Mouse (Mus musculus): ENCODE measurements around the gene Chst4. TPM values are rescaled to one million over a fixed set of nuclear protein-coding genes. Genes with fewer than 3 reads are reported as not detected.
"Not testable (repeated sequence)": the region's sequence is repeated elsewhere in the genome, so short reads cannot be mapped to it uniquely, and the experiment has no call there.

The Chst4 gene
- polyA plus RNA-seq, 1 experiment from 2014 or later: not detected

DNA sequence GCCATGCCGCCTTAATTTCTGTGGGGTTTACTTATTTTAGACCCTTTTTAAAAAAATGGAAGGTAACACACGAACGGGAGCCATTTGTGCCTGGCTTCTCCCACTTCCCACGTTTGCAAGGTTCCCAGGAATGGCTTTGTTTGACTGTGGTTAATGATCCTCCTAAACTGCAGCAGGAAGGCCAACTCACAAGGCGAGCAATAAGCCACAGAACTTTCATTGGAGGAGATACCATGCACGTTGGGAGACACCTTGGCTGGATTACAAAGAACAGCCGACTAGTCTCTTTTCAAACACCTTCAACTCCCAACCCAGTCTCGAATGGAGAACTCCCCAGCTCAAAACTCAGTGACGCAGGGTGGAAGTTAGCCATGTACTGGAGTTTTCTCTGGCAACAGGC is 24.6 kb upstream of the Chst4 start:
- ATAC-seq (ENCODE audit: low FRiP score, low TSS enrichment): no peak
- Histone ChIP-seq H3K4me2 (replicated peaks; ENCODE audit: low read depth, low read length) (no peak overlapping the region), H3K4me3 (ENCODE audit: low read length) (no peak overlapping the region), H3K9ac (ENCODE audit: low read depth, low read length) (no peak overlapping the region), H3K27me3 (ENCODE audit: control insufficient read depth, insufficient read depth, low read length) (no peaks in the 10 kb centered on the region; the same call in 1 of the 2 replicates), H3K4me1 (ENCODE audit: control insufficient read depth, insufficient read depth, low read length) (no peaks in the 10 kb centered on the region), H3K27ac (ENCODE audit: low read depth, low read length) (no peak overlapping the region), H3K9me3 (ENCODE audit: control insufficient read depth, low read length) (no peaks in the 10 kb centered on the region), H3K36me3 (ENCODE audit: control insufficient read depth, insufficient read depth, low read length) (no peaks in the 10 kb centered on the region)
- 63% methylated on average over 9 of the region's 9 CpGs for WGBS

DNA sequence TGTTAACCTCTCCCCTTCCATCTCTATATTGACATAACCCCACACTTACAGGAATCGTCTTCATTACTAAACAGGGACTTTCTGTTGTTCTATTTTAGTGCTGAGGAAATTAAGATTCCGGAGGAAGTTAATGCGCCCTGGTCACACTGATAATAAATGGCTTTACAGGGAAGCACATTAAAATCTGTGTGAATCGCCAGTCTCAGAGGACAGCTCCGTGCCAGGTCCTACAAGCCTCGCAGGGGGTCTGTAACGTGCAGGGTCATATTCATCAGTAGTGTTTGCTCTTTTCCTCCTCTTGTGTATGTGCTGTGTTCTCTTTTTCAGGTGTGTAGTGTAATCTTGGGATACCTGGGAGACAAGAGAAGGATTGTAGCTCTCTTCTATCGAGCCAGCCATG is 18.7 kb upstream of the Chst4 start:
- Histone ChIP-seq H3K27me3 (ENCODE audit: control insufficient read depth, insufficient read depth, low read length) (no peaks in the 10 kb centered on the region; the same call in 1 of the 2 replicates), H3K36me3 (ENCODE audit: control insufficient read depth, insufficient read depth, low read length) (no peaks in the 10 kb centered on the region), H3K27ac (ENCODE audit: low read depth, low read length) (no peak overlapping the region), H3K4me2 (replicated peaks; ENCODE audit: low read depth, low read length) (no peak overlapping the region), H3K4me3 (ENCODE audit: low read length) (no peak overlapping the region), H3K9me3 (ENCODE audit: control insufficient read depth, low read length) (no peaks in the 10 kb centered on the region), H3K4me1 (ENCODE audit: control insufficient read depth, insufficient read depth, low read length) (no peaks in the 10 kb centered on the region), H3K9ac (ENCODE audit: low read depth, low read length) (no peak overlapping the region)
- 70% methylated on average over 8 of the region's 8 CpGs for WGBS
- ATAC-seq (ENCODE audit: low FRiP score, low TSS enrichment): no peak

DNA sequence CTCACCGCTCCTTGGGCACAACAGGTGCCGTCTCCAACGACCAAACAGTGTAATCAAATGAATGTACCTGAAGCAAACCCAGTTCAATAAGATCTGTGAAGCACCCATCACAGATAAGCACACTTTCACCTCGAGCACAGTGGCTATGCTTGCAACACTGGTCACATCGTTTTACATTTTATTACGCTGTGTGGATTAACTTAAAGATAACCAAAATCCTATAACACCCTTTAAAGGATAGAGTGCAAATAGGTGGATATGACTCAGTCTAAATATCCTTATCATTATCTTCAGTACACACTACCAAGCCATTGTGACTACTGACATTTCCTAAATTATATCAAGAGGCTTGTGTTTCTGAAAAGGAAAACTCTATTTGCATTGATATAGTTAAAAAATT is 11.7 kb upstream of the Chst4 start:
- no peaks in the 10 kb centered on the region for H3K4me1 ChIP-seq (ENCODE audit: control insufficient read depth, insufficient read depth, low read length)
- H3K9me3 ChIP-seq (ENCODE audit: control insufficient read depth, low read length): no peaks in the 10 kb centered on the region
- H3K27ac ChIP-seq (ENCODE audit: low read depth, low read length): no peak overlapping the region
- no peak overlapping the region for H3K4me3 ChIP-seq (ENCODE audit: low read length)
- no peaks in the 10 kb centered on the region for H3K36me3 ChIP-seq (ENCODE audit: control insufficient read depth, insufficient read depth, low read length)
- no peak overlapping the region for H3K9ac ChIP-seq (ENCODE audit: low read depth, low read length)
- WGBS: 81% methylated on average over 6 of the region's 6 CpGs
- no peak for ATAC-seq (ENCODE audit: low FRiP score, low TSS enrichment)
- no peak overlapping the region for H3K4me2 ChIP-seq (replicated peaks; ENCODE audit: low read depth, low read length)
- H3K27me3 ChIP-seq (ENCODE audit: control insufficient read depth, insufficient read depth, low read length): no peaks in the 10 kb centered on the region

DNA sequence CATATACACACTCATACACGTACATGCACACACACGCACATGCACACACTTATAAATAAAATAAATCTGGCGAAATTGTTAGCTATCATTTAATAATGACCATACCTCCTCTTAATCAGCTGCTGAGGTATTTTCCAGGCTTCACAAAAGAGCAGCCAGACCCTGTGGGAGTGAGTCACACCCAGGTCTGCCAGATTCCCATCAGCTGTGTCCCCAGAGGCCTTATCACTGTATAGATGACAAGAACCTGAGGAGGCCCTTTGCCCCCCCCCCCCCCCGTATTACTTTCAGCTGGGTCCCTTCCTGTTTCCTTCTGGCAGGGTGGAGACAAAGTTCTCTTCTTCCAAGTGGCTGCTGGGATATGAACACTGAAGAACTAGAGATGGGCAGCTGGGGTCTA is 969 bp upstream of the Chst4 start:
- H3K27me3 ChIP-seq (ENCODE audit: control insufficient read depth, insufficient read depth, low read length): no peaks in the 10 kb centered on the region

DNA sequence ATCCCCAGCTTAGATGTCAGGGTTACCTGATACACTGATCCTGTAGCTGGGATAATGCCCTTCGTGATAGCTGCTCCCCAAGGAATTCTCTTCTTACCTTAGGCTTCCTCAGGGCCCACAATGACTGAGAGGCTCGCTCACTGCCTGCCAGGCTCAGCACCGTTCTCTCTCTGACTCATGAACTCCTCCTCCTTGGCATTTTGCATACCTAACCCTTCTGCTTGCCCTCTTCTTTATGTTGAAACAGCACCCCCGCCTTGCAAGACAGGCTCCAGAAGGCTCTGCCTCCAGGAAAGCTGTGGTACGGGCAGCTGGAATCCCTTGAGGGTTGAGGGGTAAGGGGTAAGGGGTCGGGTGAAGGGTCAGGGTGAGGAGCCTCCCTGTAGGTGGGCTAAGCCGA is 324 bp downstream of the Chst4 start:
- Histone ChIP-seq H3K36me3 (ENCODE audit: control insufficient read depth, insufficient read depth, low read length) (no peaks in the 10 kb centered on the region), H3K4me2 (replicated peaks; ENCODE audit: low read depth, low read length) (no peak overlapping the region), H3K9me3 (ENCODE audit: control insufficient read depth, low read length) (no peaks in the 10 kb centered on the region), H3K27ac (ENCODE audit: low read depth, low read length) (no peak overlapping the region), H3K4me1 (ENCODE audit: control insufficient read depth, insufficient read depth, low read length) (no peaks in the 10 kb centered on the region), H3K4me3 (ENCODE audit: low read length) (no peak overlapping the region), H3K9ac (ENCODE audit: low read depth, low read length) (no peak overlapping the region), H3K27me3 (ENCODE audit: control insufficient read depth, insufficient read depth, low read length) (no peaks in the 10 kb centered on the region)
- WGBS: 38% methylated on average over 7 of the region's 7 CpGs
- ATAC-seq (ENCODE audit: low FRiP score, low TSS enrichment): no peak

More for the DNA sequence above, 969 bp upstream of the Chst4 start:
- H3K4me2 ChIP-seq (replicated peaks; ENCODE audit: low read depth, low read length): no peak overlapping the region
- WGBS: 76% methylated on average over 4 of the region's 4 CpGs
- H3K9me3 ChIP-seq (ENCODE audit: control insufficient read depth, low read length): no peaks in the 10 kb centered on the region
- H3K9ac ChIP-seq (ENCODE audit: low read depth, low read length): no peak overlapping the region
- no peak overlapping the region for H3K4me3 ChIP-seq (ENCODE audit: low read length)
- H3K27ac ChIP-seq (ENCODE audit: low read depth, low read length): no peak overlapping the region
- no peaks in the 10 kb centered on the region for H3K4me1 ChIP-seq (ENCODE audit: control insufficient read depth, insufficient read depth, low read length)
- no peak for ATAC-seq (ENCODE audit: low FRiP score, low TSS enrichment)
- H3K36me3 ChIP-seq (ENCODE audit: control insufficient read depth, insufficient read depth, low read length): no peaks in the 10 kb centered on the region

DNA sequence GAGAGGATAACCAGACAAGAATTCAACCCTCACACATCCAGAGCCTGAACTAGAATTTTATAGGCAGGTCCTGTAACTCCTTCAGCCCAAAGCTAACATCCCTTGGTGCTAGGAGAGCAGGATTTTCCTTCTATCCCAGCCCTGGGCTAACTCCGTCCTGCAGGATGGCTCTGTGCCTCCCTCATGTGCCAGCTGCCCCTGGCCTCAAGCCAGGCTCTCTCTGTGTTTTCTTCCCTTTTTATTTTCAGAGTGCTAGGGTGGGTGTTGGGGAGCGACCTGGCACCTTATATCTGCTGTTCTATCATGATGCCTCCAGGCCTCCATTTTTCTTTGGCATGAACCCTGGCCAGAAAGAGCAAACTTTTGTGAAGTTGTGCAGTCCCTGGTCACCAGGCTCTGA is 3.4 kb downstream of the Chst4 start:
- Histone ChIP-seq H3K27me3 (ENCODE audit: control insufficient read depth, insufficient read depth, low read length) (no peaks in the 10 kb centered on the region), H3K36me3 (ENCODE audit: control insufficient read depth, insufficient read depth, low read length) (no peaks in the 10 kb centered on the region), H3K4me3 (ENCODE audit: low read length) (no peak overlapping the region), H3K27ac (ENCODE audit: low read depth, low read length) (no peak overlapping the region), H3K4me2 (replicated peaks; ENCODE audit: low read depth, low read length) (no peak overlapping the region), H3K9me3 (ENCODE audit: control insufficient read depth, low read length) (no peaks in the 10 kb centered on the region), H3K9ac (ENCODE audit: low read depth, low read length) (no peak overlapping the region), H3K4me1 (ENCODE audit: control insufficient read depth, insufficient read depth, low read length) (no peaks in the 10 kb centered on the region)
- WGBS: 72% methylated on average over 2 of the region's 2 CpGs
- ATAC-seq (ENCODE audit: low FRiP score, low TSS enrichment): no peak

DNA sequence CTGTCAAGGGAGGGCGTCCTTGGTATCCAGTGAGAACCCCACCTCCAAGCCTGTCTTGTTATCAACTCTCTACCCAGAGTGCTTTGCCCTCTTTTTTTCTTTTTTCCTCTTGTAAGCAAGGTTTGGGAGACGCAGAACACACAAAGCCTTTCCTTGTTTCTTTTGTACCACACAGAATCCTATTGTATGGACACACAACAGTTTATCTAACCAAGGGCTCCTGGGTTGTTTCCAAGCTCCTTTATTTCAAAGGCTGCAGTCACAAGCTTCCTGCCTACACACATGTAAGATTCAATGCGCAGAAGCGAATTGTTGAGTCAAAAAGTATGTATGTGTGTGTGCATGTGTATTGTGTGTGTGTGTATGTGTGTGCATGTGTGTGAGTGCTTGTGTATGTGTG is 5.2 kb downstream of the Chst4 start:
- no peak for ATAC-seq (ENCODE audit: low FRiP score, low TSS enrichment)
- WGBS: 79% methylated on average over 4 of the region's 4 CpGs

DNA sequence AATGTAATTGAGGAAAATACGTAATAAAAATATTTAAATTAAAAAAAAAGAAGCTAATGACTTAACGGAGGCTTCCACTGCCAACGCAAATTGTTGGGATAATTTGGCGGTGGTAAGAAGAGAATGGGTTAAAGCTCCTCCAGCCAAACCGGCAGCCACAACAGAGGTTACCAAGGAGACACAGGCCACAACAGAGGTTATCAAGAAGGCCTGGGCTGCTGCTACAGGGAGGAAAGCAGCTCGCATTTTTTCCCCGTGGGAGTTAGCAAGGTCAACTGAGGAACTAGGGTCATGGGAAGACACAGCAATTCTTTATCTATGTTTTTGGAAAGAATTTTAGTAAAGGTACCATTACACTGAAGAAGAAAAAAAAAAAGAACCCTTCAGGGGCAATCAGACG is 5.8 kb downstream of the Chst4 start:
- not testable (repeated sequence) for H3K9ac ChIP-seq (ENCODE audit: low read depth, low read length); H3K27me3 ChIP-seq (ENCODE audit: control insufficient read depth, insufficient read depth, low read length); ATAC-seq (ENCODE audit: low FRiP score, low TSS enrichment); H3K4me2 ChIP-seq (replicated peaks; ENCODE audit: low read depth, low read length); H3K36me3 ChIP-seq (ENCODE audit: control insufficient read depth, insufficient read depth, low read length); H3K4me1 ChIP-seq (ENCODE audit: control insufficient read depth, insufficient read depth, low read length); H3K4me3 ChIP-seq (ENCODE audit: low read length); H3K9me3 ChIP-seq (ENCODE audit: control insufficient read depth, low read length); H3K27ac ChIP-seq (ENCODE audit: low read depth, low read length)
- WGBS: 38% methylated on average over 8 of the region's 8 CpGs

More for the DNA sequence above, 5.2 kb downstream of the Chst4 start:
- no peak overlapping the region for H3K4me2 ChIP-seq (replicated peaks; ENCODE audit: low read depth, low read length)
- H3K9me3 ChIP-seq (ENCODE audit: control insufficient read depth, low read length): no peaks in the 10 kb centered on the region
- no peaks in the 10 kb centered on the region for H3K4me1 ChIP-seq (ENCODE audit: control insufficient read depth, insufficient read depth, low read length)
- H3K4me3 ChIP-seq (ENCODE audit: low read length): no peak overlapping the region
- no peaks in the 10 kb centered on the region for H3K27me3 ChIP-seq (ENCODE audit: control insufficient read depth, insufficient read depth, low read length)
- H3K9ac ChIP-seq (ENCODE audit: low read depth, low read length): no peak overlapping the region
- no peak overlapping the region for H3K27ac ChIP-seq (ENCODE audit: low read depth, low read length)
- no peaks in the 10 kb centered on the region for H3K36me3 ChIP-seq (ENCODE audit: control insufficient read depth, insufficient read depth, low read length)

DNA sequence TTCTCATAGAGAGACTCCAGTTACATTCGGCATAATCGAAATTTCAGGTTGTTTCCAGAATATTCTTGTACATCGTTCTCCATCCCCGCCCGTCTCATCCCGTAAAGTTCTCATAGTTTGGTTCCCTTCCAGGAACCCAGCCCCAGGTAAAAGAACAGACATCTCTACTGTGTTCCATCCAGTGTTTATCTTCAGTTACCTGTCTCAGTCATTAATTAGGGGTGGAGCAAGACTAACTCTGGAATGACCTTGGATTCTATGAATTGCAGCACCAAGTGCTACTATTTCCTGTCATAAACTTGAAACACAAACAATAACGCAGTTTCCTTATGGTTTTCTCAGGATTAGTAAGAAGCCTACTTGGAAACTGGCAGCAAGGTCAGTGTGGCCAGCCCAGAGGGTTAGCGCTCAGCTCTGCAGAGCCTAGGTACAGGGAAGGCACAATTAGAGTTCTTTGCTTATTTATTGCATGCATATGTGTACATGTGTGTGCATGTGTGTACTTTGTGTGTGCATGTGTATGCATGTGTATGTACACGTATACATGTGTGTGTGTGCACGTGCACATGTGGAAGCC is 16.7 kb downstream of the Chst4 start:
- ATAC-seq (ENCODE audit: low FRiP score, low TSS enrichment): no peak
- H3K36me3 ChIP-seq (ENCODE audit: control insufficient read depth, insufficient read depth, low read length): no peaks in the 10 kb centered on the region
- no peaks in the 10 kb centered on the region for H3K4me1 ChIP-seq (ENCODE audit: control insufficient read depth, insufficient read depth, low read length)
- no peak overlapping the region for H3K4me2 ChIP-seq (replicated peaks; ENCODE audit: low read depth, low read length)
- WGBS: 91% methylated on average over 10 of the region's 10 CpGs
- no peaks in the 10 kb centered on the region for H3K27me3 ChIP-seq (ENCODE audit: control insufficient read depth, insufficient read depth, low read length)
- H3K27ac ChIP-seq (ENCODE audit: low read depth, low read length): no peak overlapping the region
- no peak overlapping the region for H3K4me3 ChIP-seq (ENCODE audit: low read length)
- H3K9me3 ChIP-seq (ENCODE audit: control insufficient read depth, low read length): no peaks in the 10 kb centered on the region
- H3K9ac ChIP-seq (ENCODE audit: low read depth, low read length): no peak overlapping the region

All from kidney, embryonic 14.5 days (tissue).